Mouse (Mus musculus): ENCODE measurements at regions not wholly inside any gene's neighbourhood (a gene's known extent, or its start where the extent isn't known, plus 50 kb on each side); places are given as distances from the start of the nearest gene placed in this dataset.

- Histone ChIP-seq H3K79me2 (ENCODE audit: control insufficient read depth, insufficient read depth, low read length, poor library complexity) (no peaks in the 10 kb centered on the region), H3K4me3 (ENCODE audit: control insufficient read depth in 1 of 2, insufficient read depth in 1 of 2, low read depth in 2 of 2, low read length in 2 of 2) (no peak overlapping the region), H3K36me3 (ENCODE audit: control insufficient read depth in 1 of 2, insufficient read depth in 2 of 2, low read length in 2 of 2) (no peaks in the 10 kb centered on the region), H3K27ac (ENCODE audit: control insufficient read depth, low read depth, low read length) (no peak overlapping the region), H3K9ac (ENCODE audit: control insufficient read depth, low read depth, low read length, poor library complexity, severe bottlenecking) (no peak overlapping the region), H3K4me1 (ENCODE audit: control insufficient read depth in 1 of 2, insufficient read depth in 2 of 2, low read length in 2 of 2) (no peaks in the 10 kb centered on the region), H3K9me3 (replicated peaks; ENCODE audit: insufficient read depth, low read length) (no peaks in the 10 kb centered on the region), H3K27me3 (ENCODE audit: control insufficient read depth in 1 of 2, insufficient read depth in 2 of 2, low read length in 2 of 2) (no peaks in the 10 kb centered on the region)
- DNase-seq (ENCODE audit: low read depth, low spot score) = no peak
- TF ChIP-seq HCFC1 (IDR thresholded peaks at IDR 0.05; ENCODE audit: low read depth, low read length) (no peak), MAZ (IDR thresholded peaks at IDR 0.05; ENCODE audit: low read depth, low read length) (no peak), NRF1 (IDR thresholded peaks at IDR 0.05; ENCODE audit: insufficient read depth, low read depth, low read length, poor library complexity, severe bottlenecking) (no peak), CHD2 (IDR thresholded peaks at IDR 0.05; ENCODE audit: low read length) (no peak), UBTF (IDR thresholded peaks at IDR 0.05; ENCODE audit: borderline replicate concordance, insufficient read depth, low read depth, low read length) (no peak), POLR2AphosphoS5 (IDR thresholded peaks at IDR 0.05; ENCODE audit: borderline replicate concordance, low read depth, low read length) (no peak), ZNF384 (IDR thresholded peaks at IDR 0.05; ENCODE audit: low read depth, low read length) (no peak), MEF2A (IDR thresholded peaks at IDR 0.05; ENCODE audit: extremely low read depth, insufficient replicate concordance, low read depth, low read length, poor library complexity, severe bottlenecking) (no peak), RAD21 (IDR thresholded peaks at IDR 0.05; ENCODE audit: low read depth, low read length) (no peak), BHLHE40 (IDR thresholded peaks at IDR 0.05; ENCODE audit: borderline replicate concordance, low read depth, low read length) (no peak)
Measured at GRCm38 (mm10) chr4:153098591-153098990, 384.0 kb downstream of the Ajap1 start.

GRCm38 (mm10) chr4:153097601-153098000, 385.0 kb downstream of the Ajap1 start:
- H3K27ac ChIP-seq (ENCODE audit: control insufficient read depth, low read depth, low read length) = no peak overlapping the region
- no peak for TF ChIP-seq ETS1 (IDR thresholded peaks at IDR 0.05; ENCODE audit: low read depth, low read length)
- no peak for TF ChIP-seq TBP (IDR thresholded peaks at IDR 0.05; ENCODE audit: low read depth, low read length)
- TF ChIP-seq ZNF384 (IDR thresholded peaks at IDR 0.05; ENCODE audit: low read depth, low read length) = no peak
- no peak for TF ChIP-seq JUND (IDR thresholded peaks at IDR 0.05; ENCODE audit: low read depth, low read length)
- no peak for TF ChIP-seq ZKSCAN1 (IDR thresholded peaks at IDR 0.05; ENCODE audit: low read depth, low read length)
- TF ChIP-seq NELFE (IDR thresholded peaks at IDR 0.05; ENCODE audit: low read depth, low read length) = no peak
- no peak for TF ChIP-seq CHD2 (IDR thresholded peaks at IDR 0.05; ENCODE audit: low read length)
- no peak for TF ChIP-seq MAFK (IDR thresholded peaks at IDR 0.05; ENCODE audit: borderline replicate concordance, low read depth, low read length)
- TF ChIP-seq MYB (IDR thresholded peaks at IDR 0.05; ENCODE audit: low read depth, low read length) = no peak
- TF ChIP-seq HCFC1 (IDR thresholded peaks at IDR 0.05; ENCODE audit: low read depth, low read length) = no peak
- no peak for TF ChIP-seq POLR2A (IDR thresholded peaks at IDR 0.05; ENCODE audit: control insufficient read depth in 1 of 2, insufficient read depth in 1 of 2, low read depth in 1 of 2, low read length in 2 of 2, poor library complexity in 1 of 2)
- TF ChIP-seq ZMIZ1 (IDR thresholded peaks at IDR 0.05; ENCODE audit: low read depth, low read length) = no peak
- TF ChIP-seq SIN3A (IDR thresholded peaks at IDR 0.05; ENCODE audit: low read length) = no peak
- no peak for TF ChIP-seq GATA1 (IDR thresholded peaks at IDR 0.05; ENCODE audit: low read depth, low read length)
- H3K36me3 ChIP-seq (ENCODE audit: control insufficient read depth in 1 of 2, insufficient read depth in 2 of 2, low read length in 2 of 2) = no peaks in the 10 kb centered on the region
- DNase-seq (ENCODE audit: low read depth, low spot score) = no peak
- no peaks in the 10 kb centered on the region for H3K79me2 ChIP-seq (ENCODE audit: control insufficient read depth, insufficient read depth, low read length, poor library complexity)
- no peak overlapping the region for H3K9ac ChIP-seq (ENCODE audit: control insufficient read depth, low read depth, low read length, poor library complexity, severe bottlenecking)
- no peaks in the 10 kb centered on the region for H3K4me1 ChIP-seq (ENCODE audit: control insufficient read depth in 1 of 2, insufficient read depth in 2 of 2, low read length in 2 of 2)
- no peaks in the 10 kb centered on the region for H3K27me3 ChIP-seq (ENCODE audit: control insufficient read depth in 1 of 2, insufficient read depth in 2 of 2, low read length in 2 of 2)
- no peaks in the 10 kb centered on the region for H3K9me3 ChIP-seq (replicated peaks; ENCODE audit: insufficient read depth, low read length)
- H3K4me3 ChIP-seq (ENCODE audit: control insufficient read depth in 1 of 2, insufficient read depth in 1 of 2, low read depth in 2 of 2, low read length in 2 of 2) = no peak overlapping the region
